Mouse (Mus musculus) neutrophil, adult 83 days (primary cell): ENCODE results near the gene Olfr1450. TPM values are rescaled to one million over a fixed set of nuclear protein-coding genes. Genes with fewer than 3 reads are reported as not detected.

ENCODE experiments used
- total RNA-seq, 2 experiments: library from RNA; stranded (reverse); gene quantifications; one replicate each; pipeline ENCODE4 v1.2.4; 2023

Olfr1450 gene
- not detected for total RNA-seq

GRCm38 (mm10) chr19:12949958-12950357, at the start of gene Olfr1450:
Gene Olfr1450 (plus strand): TSS chr19:12950258.

GRCm38 (mm10) chr19:12903643-12904042, 46.4 kb upstream of the Olfr1450 start, which contains the start of gene Olfr1447:
Gene Olfr1447 (minus strand): TSS chr19:12903743.

GRCm38 (mm10) chr19:12924319-12924718, 25.7 kb upstream of the Olfr1450 start, which contains the start of gene Olfr1448:
Gene Olfr1448 (minus strand): TSS chr19:12924419.

GRCm38 (mm10) chr19:12930540-12930939, 19.5 kb upstream of the Olfr1450 start, which contains the start of gene Olfr1449:
Gene Olfr1449 (plus strand): TSS chr19:12930840.

GRCm38 (mm10) chr19:12994714-12995113, 44.7 kb downstream of the Olfr1450 start, which contains the start of gene Olfr1451:
Gene Olfr1451 (plus strand): TSS chr19:12995014.

Other genes starting within 250 kb of the Olfr1450 start
- gene Cntf, start 184.6 kb upstream of the Olfr1450 start, total RNA-seq: 1 to 10 TPM; 1.3 to 1.9 TPM
- gene Zfp91, start 154.1 kb upstream of the Olfr1450 start, total RNA-seq: 10 to 100 TPM; 44.8 to 46.9 TPM
- gene Lpxn, start 154.1 kb upstream of the Olfr1450 start, total RNA-seq: 1 to 10 TPM; 7.3 to 8.4 TPM
- gene Gm5244, start 103.6 kb upstream of the Olfr1450 start, total RNA-seq: not detected
- not detected for gene Olfr1444, start 93.0 kb upstream of the Olfr1450 start, total RNA-seq
- gene Olfr1445, start 66.4 kb upstream of the Olfr1450 start, total RNA-seq: not detected
- not detected for gene Olfr1446, start 56.7 kb upstream of the Olfr1450 start, total RNA-seq
- not detected for gene Olfr1447, start 46.5 kb upstream of the Olfr1450 start, total RNA-seq
- gene Olfr1448, start 25.8 kb upstream of the Olfr1450 start, total RNA-seq: not detected
- gene Olfr1449, start 19.4 kb upstream of the Olfr1450 start, total RNA-seq: not detected
- not detected for gene Olfr1451, start 44.8 kb downstream of the Olfr1450 start, total RNA-seq
- not detected for gene Olfr1453, start 78.1 kb downstream of the Olfr1450 start, total RNA-seq
- gene Olfr1454, start 110.4 kb downstream of the Olfr1450 start, total RNA-seq: not detected
- not detected for gene Olfr1457, start 147.6 kb downstream of the Olfr1450 start, total RNA-seq
- gene Olfr1458, start 156.5 kb downstream of the Olfr1450 start, total RNA-seq: not detected
- gene Olfr1459, start 199.3 kb downstream of the Olfr1450 start, total RNA-seq: under 1 TPM; 0.11 to 0.13 TPM
- not detected for gene Olfr1461, start 212.7 kb downstream of the Olfr1450 start, total RNA-seq
- not detected for gene Olfr1462, start 235.5 kb downstream of the Olfr1450 start, total RNA-seq